Mouse (Mus musculus): ENCODE data around the gene Dscaml1. TPM values are rescaled to one million over a fixed set of nuclear protein-coding genes. Genes with fewer than 3 reads are reported as not detected.

Gene Dscaml1
- total and polyA plus RNA-seq, 2 experiments from 2014 or later: 0.04 to 0.84 TPM

GRCm38 (mm10) chr9:45468235-45468634 is 41.8 kb downstream of the Dscaml1 start:
- Histone ChIP-seq H3K9ac (replicated peaks; ENCODE audit: low read depth, low read length) (no peak overlapping the region), H3K27ac (ENCODE audit: low read depth) (no peak overlapping the region), H3K9me3 (replicated peaks; ENCODE audit: control insufficient read depth, low read length) (no peaks in the 10 kb centered on the region), H3K27me3 (ENCODE audit: control insufficient read depth, insufficient read depth, low read length) (no peaks in the 10 kb centered on the region), H3K4me3 (ENCODE audit: low read depth, low read length) (no peak overlapping the region), H3K4me2 (ENCODE audit: low read depth, low read length) (no peak overlapping the region), H3K4me1 (ENCODE audit: control insufficient read depth, insufficient read depth) (no peaks in the 10 kb centered on the region), H3K36me3 (replicated peaks; ENCODE audit: control insufficient read depth, insufficient read depth, low read length) (no peaks in the 10 kb centered on the region)
- ATAC-seq (ENCODE audit: insufficient read depth, low read depth) (no peak), DNase-seq (ENCODE audit: low spot score) (no peak)
- no peak for TF ChIP-seq CTCF (IDR thresholded peaks at IDR 0.05; ENCODE audit: low read depth)
- TF ChIP-seq EP300 (IDR thresholded peaks at IDR 0.05; ENCODE audit: low read depth): no peak
- 73% methylated on average over 10 of the region's 10 CpGs for WGBS

DNA sequence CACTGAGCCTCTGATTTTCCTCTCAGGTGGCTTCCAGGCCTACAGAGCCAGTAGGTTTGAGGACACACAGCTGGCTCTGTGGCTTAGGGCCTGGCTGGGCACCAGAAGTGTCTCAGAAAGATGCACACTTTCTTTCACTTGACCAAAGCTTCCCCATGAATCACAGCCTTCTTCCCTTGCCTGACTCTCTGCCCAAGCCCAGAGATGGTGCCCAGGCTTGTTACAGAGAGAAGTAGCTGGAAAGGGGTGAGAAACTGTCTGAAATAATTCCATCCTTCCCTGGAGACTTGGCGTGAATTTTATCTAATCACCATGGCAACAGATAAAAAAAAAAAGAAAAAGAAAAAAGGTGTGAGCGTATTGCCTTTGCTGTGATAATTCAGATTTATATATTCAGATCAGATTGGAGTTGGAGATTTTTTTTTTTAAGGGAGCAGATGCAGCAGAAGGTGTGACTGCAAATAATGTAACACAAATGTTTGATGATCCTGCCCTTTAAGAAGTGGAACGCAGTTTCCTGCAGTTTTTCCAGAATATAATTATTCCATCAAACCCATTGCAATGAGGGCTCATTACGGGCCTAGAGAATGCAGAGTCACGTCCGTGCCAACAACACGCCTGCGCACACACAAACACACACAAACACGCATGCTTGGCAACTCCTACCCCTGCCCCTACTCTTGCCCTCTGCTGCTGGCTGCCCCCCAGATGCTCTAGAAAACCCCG is 44.5 kb downstream of the Dscaml1 start:
- H3K9ac ChIP-seq (replicated peaks; ENCODE audit: low read depth, low read length): no peak overlapping the region
- ATAC-seq (ENCODE audit: insufficient read depth, low read depth): no peak
- H3K27ac ChIP-seq (ENCODE audit: low read depth): no peak overlapping the region
- no peaks in the 10 kb centered on the region for H3K9me3 ChIP-seq (replicated peaks; ENCODE audit: control insufficient read depth, low read length)
- H3K27me3 ChIP-seq (ENCODE audit: control insufficient read depth, insufficient read depth, low read length): peaks cover 5% of the 10 kb centered on the region; the same call in 1 of the 2 replicates
- H3K4me2 ChIP-seq (ENCODE audit: low read depth, low read length): no peak overlapping the region
- no peaks in the 10 kb centered on the region for H3K36me3 ChIP-seq (replicated peaks; ENCODE audit: control insufficient read depth, insufficient read depth, low read length)
- H3K4me3 ChIP-seq (ENCODE audit: low read depth, low read length): no peak overlapping the region
- WGBS: 81% methylated on average over 10 of the region's 10 CpGs
- H3K4me1 ChIP-seq (ENCODE audit: control insufficient read depth, insufficient read depth): no peaks in the 10 kb centered on the region
- no peak for TF ChIP-seq EP300 (IDR thresholded peaks at IDR 0.05; ENCODE audit: low read depth)
- TF ChIP-seq CTCF (IDR thresholded peaks at IDR 0.05; ENCODE audit: low read depth): no peak
- no peak for DNase-seq (ENCODE audit: low spot score)

DNA sequence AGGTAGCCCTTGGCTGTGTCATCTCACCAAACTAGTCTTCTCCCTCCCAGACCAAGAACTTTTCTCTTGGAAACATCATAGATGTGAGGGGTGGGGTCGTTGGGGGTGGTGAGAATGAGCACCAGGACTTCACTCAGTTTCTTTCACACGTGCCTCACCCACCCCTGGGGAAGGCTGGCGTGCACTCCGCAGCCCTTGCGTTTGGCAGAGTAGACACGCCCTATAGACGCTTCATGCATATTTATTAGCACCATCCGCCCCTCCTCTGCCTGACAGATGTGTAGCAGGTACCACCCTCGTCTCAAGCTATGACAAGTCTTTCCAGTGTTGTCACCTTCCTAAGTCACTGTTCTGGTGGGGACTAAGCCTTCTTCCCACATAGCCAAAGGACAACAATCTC is 45.3 kb downstream of the Dscaml1 start:
- no peak overlapping the region for H3K9ac ChIP-seq (replicated peaks; ENCODE audit: low read depth, low read length)
- no peak overlapping the region for H3K4me3 ChIP-seq (ENCODE audit: low read depth, low read length)
- no peak for ATAC-seq (ENCODE audit: insufficient read depth, low read depth)
- no peak for DNase-seq (ENCODE audit: low spot score)
- H3K9me3 ChIP-seq (replicated peaks; ENCODE audit: control insufficient read depth, low read length): no peaks in the 10 kb centered on the region
- no peaks in the 10 kb centered on the region for H3K36me3 ChIP-seq (replicated peaks; ENCODE audit: control insufficient read depth, insufficient read depth, low read length)
- no peak overlapping the region for H3K27ac ChIP-seq (ENCODE audit: low read depth)
- TF ChIP-seq EP300 (IDR thresholded peaks at IDR 0.05; ENCODE audit: low read depth) (no peak), CTCF (IDR thresholded peaks at IDR 0.05; ENCODE audit: low read depth) (no peak)
- H3K4me2 ChIP-seq (ENCODE audit: low read depth, low read length): no peak overlapping the region
- H3K27me3 ChIP-seq (ENCODE audit: control insufficient read depth, insufficient read depth, low read length): peaks cover 6% of the 10 kb centered on the region; the same call in 1 of the 2 replicates
- 43% methylated on average over 9 of the region's 9 CpGs for WGBS
- no peaks in the 10 kb centered on the region for H3K4me1 ChIP-seq (ENCODE audit: control insufficient read depth, insufficient read depth)

DNA sequence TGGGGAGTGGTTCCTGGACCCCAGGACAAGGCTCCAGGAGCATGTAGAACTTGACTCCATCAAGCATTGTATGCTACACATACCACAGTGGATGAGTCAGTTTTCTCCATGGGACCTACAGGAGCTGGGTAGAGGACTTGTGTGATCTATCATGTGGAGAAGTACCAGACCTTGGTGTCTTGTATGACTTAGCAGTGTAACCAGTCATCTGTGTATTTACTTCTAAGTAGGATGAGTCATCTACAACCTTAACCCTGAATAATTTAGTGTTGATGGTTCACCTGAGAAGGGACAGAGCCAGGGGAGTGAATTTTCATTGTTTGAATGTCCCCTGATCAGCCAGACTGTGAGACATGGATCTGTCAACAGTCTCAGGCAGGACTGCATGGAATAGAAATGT is 48.4 kb downstream of the Dscaml1 start:
- no peak overlapping the region for H3K27ac ChIP-seq (ENCODE audit: low read depth)
- TF ChIP-seq EP300 (IDR thresholded peaks at IDR 0.05; ENCODE audit: low read depth): no peak
- no peak for TF ChIP-seq CTCF (IDR thresholded peaks at IDR 0.05; ENCODE audit: low read depth)

DNA sequence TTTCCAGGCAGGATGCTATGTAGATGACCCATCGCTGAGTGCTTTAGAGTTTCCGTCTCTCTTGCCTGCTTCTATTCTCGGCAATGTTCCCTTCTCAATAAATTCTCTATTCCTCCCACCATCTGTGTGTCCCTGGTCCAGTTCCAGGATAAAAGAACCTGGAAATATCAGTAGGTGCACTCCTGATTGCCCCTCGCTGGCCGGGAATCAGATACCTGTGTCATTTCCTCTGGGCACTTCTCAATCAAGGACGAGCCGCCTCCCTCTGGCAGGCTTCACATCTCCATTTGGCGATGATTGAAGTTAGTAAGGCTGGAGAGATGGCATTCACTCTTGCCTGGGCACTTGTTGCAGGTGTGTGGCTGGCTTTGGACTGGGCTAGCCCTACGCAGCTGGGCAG is 54.5 kb downstream of the Dscaml1 start:
- Histone ChIP-seq H3K36me3 (replicated peaks; ENCODE audit: control insufficient read depth, insufficient read depth, low read length) (no peaks in the 10 kb centered on the region), H3K4me2 (ENCODE audit: low read depth, low read length) (no peak overlapping the region), H3K4me3 (ENCODE audit: low read depth, low read length) (no peak overlapping the region), H3K4me1 (ENCODE audit: control insufficient read depth, insufficient read depth) (no peaks in the 10 kb centered on the region), H3K9ac (replicated peaks; ENCODE audit: low read depth, low read length) (no peak overlapping the region), H3K9me3 (replicated peaks; ENCODE audit: control insufficient read depth, low read length) (no peaks in the 10 kb centered on the region), H3K27me3 (ENCODE audit: control insufficient read depth, insufficient read depth, low read length) (peaks cover under 1% of the 10 kb centered on the region; the same call in 1 of the 2 replicates), H3K27ac (ENCODE audit: low read depth) (no peak overlapping the region)
- DNase-seq (ENCODE audit: low spot score): no peak
- no peak for ATAC-seq (ENCODE audit: insufficient read depth, low read depth)
- WGBS: 84% methylated on average over 9 of the region's 9 CpGs
- TF ChIP-seq EP300 (IDR thresholded peaks at IDR 0.05; ENCODE audit: low read depth) (no peak), CTCF (IDR thresholded peaks at IDR 0.05; ENCODE audit: low read depth) (no peak)

More for the DNA sequence above, 48.4 kb downstream of the Dscaml1 start:
- DNase-seq (ENCODE audit: low spot score) (no peak), ATAC-seq (ENCODE audit: insufficient read depth, low read depth) (no peak)
- Histone ChIP-seq H3K27me3 (ENCODE audit: control insufficient read depth, insufficient read depth, low read length) (peaks cover 6% of the 10 kb centered on the region; the same call in 1 of the 2 replicates), H3K4me3 (ENCODE audit: low read depth, low read length) (no peak overlapping the region), H3K9ac (replicated peaks; ENCODE audit: low read depth, low read length) (no peak overlapping the region), H3K4me1 (ENCODE audit: control insufficient read depth, insufficient read depth) (no peaks in the 10 kb centered on the region), H3K36me3 (replicated peaks; ENCODE audit: control insufficient read depth, insufficient read depth, low read length) (no peaks in the 10 kb centered on the region), H3K4me2 (ENCODE audit: low read depth, low read length) (no peak overlapping the region), H3K9me3 (replicated peaks; ENCODE audit: control insufficient read depth, low read length) (no peaks in the 10 kb centered on the region)

- ATAC-seq (ENCODE audit: insufficient read depth, low read depth) (no peak), DNase-seq (ENCODE audit: low spot score) (no peak)
- H3K9me3 ChIP-seq (replicated peaks; ENCODE audit: control insufficient read depth, low read length): no peaks in the 10 kb centered on the region
- H3K4me1 ChIP-seq (ENCODE audit: control insufficient read depth, insufficient read depth): no peaks in the 10 kb centered on the region
- no peak overlapping the region for H3K27ac ChIP-seq (ENCODE audit: low read depth)
- H3K36me3 ChIP-seq (replicated peaks; ENCODE audit: control insufficient read depth, insufficient read depth, low read length): no peaks in the 10 kb centered on the region
- H3K4me3 ChIP-seq (ENCODE audit: low read depth, low read length): no peak overlapping the region
- no peak overlapping the region for H3K4me2 ChIP-seq (ENCODE audit: low read depth, low read length)
- TF ChIP-seq EP300 (IDR thresholded peaks at IDR 0.05; ENCODE audit: low read depth): no peak
- no peak for TF ChIP-seq CTCF (IDR thresholded peaks at IDR 0.05; ENCODE audit: low read depth)
- H3K27me3 ChIP-seq (ENCODE audit: control insufficient read depth, insufficient read depth, low read length): no peaks in the 10 kb centered on the region
- no peak overlapping the region for H3K9ac ChIP-seq (replicated peaks; ENCODE audit: low read depth, low read length)
- 68% methylated on average over 4 of the region's 4 CpGs for WGBS
These were observed 60.2 kb downstream of the Dscaml1 start for GRCm38 (mm10) chr9:45486665-45487074.
